Mouse (Mus musculus) cerebellum, adult 8-10 months (tissue): ENCODE measurements around the gene Tbr1.

ENCODE experiments used
- DNase-seq: peaks from one replicate; pipeline ENCODE4 v3.0.0; 2022

The Tbr1 gene

GRCm38 (mm10) chr2:61811507-61812421 lies 9.0 kb downstream of the Tbr1 start:
- DNase-seq, result no peak

DNA sequence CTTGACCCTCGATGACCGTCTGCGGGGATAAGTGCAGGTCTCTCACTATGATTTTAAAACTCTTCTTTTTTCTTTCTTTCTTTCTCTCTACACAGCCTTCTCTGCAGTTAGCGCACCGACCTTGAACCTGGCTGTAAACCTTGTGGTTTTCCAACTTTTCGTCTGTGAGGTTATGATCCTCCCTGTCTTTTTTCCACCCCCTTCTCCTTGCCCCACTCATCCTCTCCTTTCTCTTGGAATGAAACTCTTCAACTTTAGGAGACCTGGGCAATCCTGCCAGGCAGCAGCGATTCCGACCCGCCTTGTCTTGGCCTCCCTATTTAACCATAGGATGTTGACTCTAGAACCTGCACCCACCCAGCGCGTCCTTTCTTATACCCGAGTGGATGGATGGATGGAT lies 9.8 kb downstream of the Tbr1 start:
- no peak for DNase-seq

GRCm38 (mm10) chr2:61813106-61813505 lies 10.4 kb downstream of the Tbr1 start:
- DNase-seq, result no peak

DNA sequence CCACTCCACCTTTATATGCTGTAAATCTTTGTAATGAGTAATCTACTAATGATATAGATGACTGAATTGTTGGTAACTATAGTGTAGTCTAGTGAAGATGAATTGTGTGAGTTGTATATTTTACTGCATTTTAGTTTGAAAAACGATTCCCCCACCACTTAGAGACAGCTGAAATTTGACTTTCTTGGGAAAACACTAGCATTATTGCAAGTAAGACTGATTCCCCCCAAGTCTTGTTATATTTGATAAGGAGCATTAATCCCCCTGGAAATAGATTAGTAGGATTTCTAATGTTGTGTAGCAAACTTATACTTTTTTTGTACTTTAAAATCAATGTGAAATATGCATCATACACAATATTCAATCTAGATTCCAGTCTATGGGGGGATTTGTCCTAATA lies 10.8 kb downstream of the Tbr1 start:
- no peak for DNase-seq

DNA sequence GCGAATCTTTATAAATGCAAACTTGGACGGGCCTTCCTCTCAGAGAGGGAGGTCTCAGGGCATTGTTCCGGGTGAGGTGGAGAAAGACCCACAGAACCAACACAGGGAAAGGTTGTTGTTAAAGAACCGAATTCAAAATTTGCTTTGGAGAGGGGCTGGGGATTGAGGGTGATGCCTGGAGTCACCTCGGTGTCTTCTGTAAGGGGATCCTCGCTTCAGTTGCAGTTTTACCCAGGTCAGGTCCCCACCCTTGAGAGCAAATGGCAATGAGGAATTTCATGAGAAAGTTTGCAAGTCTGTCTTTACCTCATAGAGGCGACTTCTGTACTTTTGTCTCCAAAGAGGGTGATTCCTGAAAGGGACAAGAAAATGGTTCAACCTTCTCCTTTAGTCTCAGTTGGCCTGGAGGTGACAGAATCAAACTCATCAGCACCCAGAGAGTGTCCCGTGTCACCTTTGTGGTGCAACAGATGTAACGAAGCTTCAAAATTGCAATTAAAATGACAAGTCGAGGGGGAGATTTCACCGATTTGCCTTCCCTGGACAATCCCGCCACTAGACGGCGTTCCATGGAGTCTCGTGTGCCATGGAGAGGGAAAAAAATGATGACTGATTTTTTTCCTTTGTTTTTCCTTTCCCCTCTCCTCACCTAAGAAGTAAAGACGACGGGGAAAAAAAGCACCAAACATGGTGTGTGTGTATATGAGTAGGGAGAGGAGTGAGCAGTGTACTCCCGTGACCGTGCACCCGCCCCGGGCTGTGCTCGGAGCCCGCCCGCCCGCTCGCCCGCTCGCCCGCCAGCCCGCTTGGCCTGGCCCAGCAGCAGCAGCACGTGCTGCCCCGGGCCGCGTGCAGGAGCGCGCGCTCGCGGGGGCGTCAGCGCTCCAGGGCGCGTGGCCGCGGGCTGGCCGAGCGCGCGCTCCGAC lies 12.1 kb downstream of the Tbr1 start:
- DNase-seq, result no peak

DNA sequence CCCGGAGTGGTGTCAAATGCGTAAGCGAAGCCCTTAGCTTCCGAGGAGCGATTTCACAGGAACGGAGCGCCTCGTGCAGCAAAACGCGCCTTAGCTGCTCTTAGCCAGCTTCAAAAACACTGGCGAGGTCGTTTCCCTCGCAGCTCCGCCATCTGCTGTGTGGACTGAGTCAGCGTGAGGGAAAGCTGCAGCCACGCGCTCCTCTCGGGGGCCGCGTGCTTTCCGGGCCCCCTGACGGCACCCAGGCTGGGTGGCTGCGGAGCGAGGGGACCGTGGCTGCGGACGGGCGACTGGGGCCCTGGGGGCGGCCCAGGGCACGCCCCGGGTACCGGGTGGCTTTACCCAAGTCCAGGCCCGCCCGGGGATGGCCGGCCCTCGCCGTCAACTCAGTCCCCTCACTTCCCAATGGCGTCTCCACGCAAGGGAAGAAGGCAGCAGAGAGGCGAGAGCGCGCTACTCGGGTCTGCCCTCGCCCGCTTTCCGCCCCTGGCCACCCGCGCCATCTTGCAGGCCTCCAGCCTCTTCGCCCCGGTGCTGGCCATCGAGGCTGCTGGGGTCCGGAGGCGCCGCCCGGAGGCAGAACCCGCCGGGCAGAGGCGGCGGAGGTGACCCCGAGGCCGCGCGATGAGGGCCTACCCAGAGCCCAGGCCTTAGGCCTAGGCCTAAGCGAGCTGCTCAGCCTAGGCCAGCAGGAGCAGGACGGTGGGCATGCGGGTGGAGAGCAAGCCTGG lies 13.0 kb downstream of the Tbr1 start:
- no peak for DNase-seq

DNA sequence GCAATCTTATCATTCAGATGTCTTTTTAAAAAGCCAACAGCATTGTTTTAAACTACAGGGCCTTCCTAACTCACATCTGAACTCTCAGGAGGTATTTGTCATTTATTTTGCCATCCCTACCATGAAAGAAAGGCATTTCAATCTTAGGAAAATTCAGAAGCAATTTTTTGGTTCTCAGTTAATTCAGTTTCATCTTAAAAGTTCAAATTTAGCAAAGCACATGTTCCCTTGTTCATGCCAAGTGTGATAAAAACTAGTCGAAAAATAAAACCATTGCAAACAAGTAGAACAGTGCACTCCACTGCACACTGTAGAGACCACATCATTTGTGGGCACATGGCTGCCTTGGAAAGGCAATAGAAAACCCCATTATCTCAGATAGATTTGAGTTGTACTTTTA lies 15.5 kb downstream of the Tbr1 start:
- no peak for DNase-seq

DNA sequence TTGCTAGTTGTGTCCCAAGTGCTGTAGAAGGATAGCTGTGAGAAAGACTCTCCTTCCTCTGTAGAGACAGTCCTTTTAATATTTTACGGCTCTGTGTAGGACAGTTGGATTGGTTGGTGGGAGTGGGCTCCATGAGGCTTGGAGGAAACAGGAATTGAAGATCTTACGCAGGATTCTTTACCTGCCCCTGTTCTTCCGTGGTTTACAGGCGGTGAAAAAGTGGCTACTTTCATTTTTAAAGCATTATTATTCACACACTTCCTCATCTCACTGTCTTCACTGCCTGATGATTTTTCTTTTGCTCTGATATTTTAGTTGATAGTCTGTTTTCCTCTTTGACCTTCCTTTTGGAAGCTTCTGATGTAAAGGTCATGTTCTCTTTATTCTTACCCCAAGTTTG lies 17.5 kb downstream of the Tbr1 start:
- DNase-seq, result no peak

DNA sequence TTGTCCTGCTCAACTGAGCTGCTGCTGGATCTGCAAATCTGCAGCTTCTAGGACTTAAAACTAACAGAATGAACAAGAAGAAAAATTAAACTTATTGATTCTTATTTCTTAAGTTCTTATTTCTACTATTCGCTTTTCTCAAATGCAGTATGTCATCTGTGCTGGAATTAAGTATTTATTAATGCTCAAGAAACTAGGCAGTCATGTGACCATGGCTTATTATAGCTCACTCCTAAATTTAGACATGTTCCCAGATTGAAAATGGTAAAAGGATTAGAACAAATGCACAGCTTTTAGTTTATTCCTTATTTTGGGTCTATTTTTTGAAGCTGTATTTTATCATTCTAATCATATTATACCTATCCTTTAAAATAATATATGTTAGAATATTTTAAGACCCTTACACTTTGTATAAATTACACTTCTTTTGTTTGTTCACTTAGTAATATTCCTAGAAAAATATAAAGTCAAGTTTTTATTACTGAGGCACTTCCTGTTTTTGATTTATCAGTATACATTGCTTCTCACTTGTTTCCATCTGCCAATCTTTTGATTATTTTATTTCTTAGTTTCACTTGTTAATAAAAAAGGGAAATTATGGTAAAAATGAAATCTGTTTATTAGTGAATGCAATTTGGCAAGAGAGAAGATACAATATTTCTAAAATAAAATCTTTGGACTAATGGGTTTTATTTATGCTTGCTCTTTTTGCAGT lies 20.9 kb downstream of the Tbr1 start:
- no peak for DNase-seq

DNA sequence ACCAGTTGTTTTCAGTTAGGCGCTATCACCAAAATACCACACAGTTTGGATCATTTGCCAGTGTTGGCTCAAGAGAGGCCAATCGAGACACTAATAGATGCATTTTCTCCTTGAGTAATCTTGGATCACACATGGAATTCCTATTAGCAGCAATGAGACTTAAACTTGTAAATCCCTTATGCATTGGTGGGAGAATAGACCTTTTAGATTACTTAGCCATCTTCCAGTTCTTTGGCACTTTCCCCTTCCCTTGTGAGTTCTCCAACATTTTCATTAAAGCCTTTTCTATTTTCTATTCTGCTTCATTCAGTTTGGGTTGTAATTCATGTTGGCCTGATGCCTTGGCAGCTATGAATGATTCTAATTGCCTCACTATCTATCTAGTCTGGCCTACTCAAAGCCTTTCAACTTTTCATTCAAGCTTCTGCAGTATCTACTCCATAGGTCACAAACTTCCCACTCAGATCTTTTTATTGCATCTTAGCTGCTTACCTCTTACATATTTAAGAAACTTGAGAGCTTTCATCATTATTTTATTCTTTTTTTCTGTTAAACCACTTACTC lies 34.6 kb downstream of the Tbr1 start:
- no peak for DNase-seq
